Mouse (Mus musculus): ENCODE measurements around the gene Utp4. TPM values are rescaled to one million over a fixed set of nuclear protein-coding genes. Genes with fewer than 3 reads are reported as not detected.
"Not testable (repeated sequence)": the region's sequence is repeated elsewhere in the genome, so short reads cannot be mapped to it uniquely, and the experiment has no call there.

Utp4 gene
- polyA plus RNA-seq, 1 experiment from 2014 or later, result 79.2 TPM

- TF ChIP-seq CTCF (IDR thresholded peaks at IDR 0.05; ENCODE audit: low read depth), result no peak
- 62% methylated on average over 8 of the region's 8 CpGs for WGBS
- peak overlapping the region; percentile 54; the same call in 1 of the 2 replicates for H3K27ac ChIP-seq (ENCODE audit: low read depth)
These were observed 31.5 kb downstream of the Utp4 start for GRCm38 (mm10) chr8:106924904-106925349.

GRCm38 (mm10) chr8:106925446-106925845 is 32.0 kb downstream of the Utp4 start:
- H3K36me3 ChIP-seq (ENCODE audit: insufficient read depth), result peaks cover 31% of the 10 kb centered on the region
- 88% methylated on average over 4 of the region's 4 CpGs for WGBS
- H3K9me3 ChIP-seq (ENCODE audit: low read depth, low read length), result no peaks in the 10 kb centered on the region
- no peaks in the 10 kb centered on the region for H3K27me3 ChIP-seq (ENCODE audit: insufficient read depth, low read length)
- TF ChIP-seq CTCF (IDR thresholded peaks at IDR 0.05; ENCODE audit: low read depth), result no peak
- 0 out of 2 replicates have a peak, but pooled peaks cover 4% of the 10 kb centered on the region for H3K4me1 ChIP-seq (ENCODE audit: insufficient read depth)
- H3K4me3 ChIP-seq (ENCODE audit: low read depth, low read length), result no peak overlapping the region
- H3K27ac ChIP-seq (ENCODE audit: low read depth), result peak overlapping the region; percentile 21; the same call in 1 of the 2 replicates
- DNase-seq (no peak), ATAC-seq (ENCODE audit: insufficient read depth) (no peak)
- H3K9ac ChIP-seq, result no peak overlapping the region
- H3K4me2 ChIP-seq, result no peak overlapping the region

More at GRCm38 (mm10) chr8:106924904-106925349, 31.5 kb downstream of the Utp4 start:
- Histone ChIP-seq H3K4me1 (ENCODE audit: insufficient read depth) (0 out of 2 replicates have a peak, but pooled peaks cover 4% of the 10 kb centered on the region), H3K9me3 (ENCODE audit: low read depth, low read length) (no peaks in the 10 kb centered on the region), H3K4me2 (no peak overlapping the region), H3K9ac (no peak overlapping the region), H3K36me3 (ENCODE audit: insufficient read depth) (peaks cover 37% of the 10 kb centered on the region), H3K27me3 (ENCODE audit: insufficient read depth, low read length) (no peaks in the 10 kb centered on the region), H3K4me3 (ENCODE audit: low read depth, low read length) (no peak overlapping the region)
- ATAC-seq (ENCODE audit: insufficient read depth) (no peak), DNase-seq (peak; percentile 55)

- 0 out of 2 replicates have a peak, but pooled peaks cover 4% of the 10 kb centered on the region for H3K4me1 ChIP-seq (ENCODE audit: insufficient read depth)
- no peak overlapping the region for H3K4me2 ChIP-seq
- H3K4me3 ChIP-seq (ENCODE audit: low read depth, low read length), result no peak overlapping the region
- DNase-seq, result peak; percentile 50
- no peak for ATAC-seq (ENCODE audit: insufficient read depth)
- H3K36me3 ChIP-seq (ENCODE audit: insufficient read depth), result peaks cover 21% of the 10 kb centered on the region
- no peak overlapping the region for H3K9ac ChIP-seq
- 54% methylated on average over 4 of the region's 4 CpGs for WGBS
- no peak overlapping the region for H3K27ac ChIP-seq (ENCODE audit: low read depth)
- no peaks in the 10 kb centered on the region for H3K9me3 ChIP-seq (ENCODE audit: low read depth, low read length)
- no peaks in the 10 kb centered on the region for H3K27me3 ChIP-seq (ENCODE audit: insufficient read depth, low read length)
- TF ChIP-seq CTCF (IDR thresholded peaks at IDR 0.05; ENCODE audit: low read depth), result peak; percentile 60
These were observed 33.8 kb downstream of the Utp4 start for GRCm38 (mm10) chr8:106927247-106927646.

GRCm38 (mm10) chr8:106928182-106928581 is 34.7 kb downstream of the Utp4 start:
- not testable (repeated sequence) for H3K4me3 ChIP-seq (ENCODE audit: low read depth, low read length); H3K4me2 ChIP-seq; H3K9ac ChIP-seq; DNase-seq; H3K27me3 ChIP-seq (ENCODE audit: insufficient read depth, low read length); H3K4me1 ChIP-seq (ENCODE audit: insufficient read depth); ATAC-seq (ENCODE audit: insufficient read depth); H3K9me3 ChIP-seq (ENCODE audit: low read depth, low read length)
- Histone ChIP-seq H3K27ac (ENCODE audit: low read depth) (peak overlapping the region; percentile 92; the same call in 1 of the 2 replicates), H3K36me3 (ENCODE audit: insufficient read depth) (peaks cover 11% of the 10 kb centered on the region)
- 93% methylated on average over 10 of the region's 11 CpGs for WGBS

DNA sequence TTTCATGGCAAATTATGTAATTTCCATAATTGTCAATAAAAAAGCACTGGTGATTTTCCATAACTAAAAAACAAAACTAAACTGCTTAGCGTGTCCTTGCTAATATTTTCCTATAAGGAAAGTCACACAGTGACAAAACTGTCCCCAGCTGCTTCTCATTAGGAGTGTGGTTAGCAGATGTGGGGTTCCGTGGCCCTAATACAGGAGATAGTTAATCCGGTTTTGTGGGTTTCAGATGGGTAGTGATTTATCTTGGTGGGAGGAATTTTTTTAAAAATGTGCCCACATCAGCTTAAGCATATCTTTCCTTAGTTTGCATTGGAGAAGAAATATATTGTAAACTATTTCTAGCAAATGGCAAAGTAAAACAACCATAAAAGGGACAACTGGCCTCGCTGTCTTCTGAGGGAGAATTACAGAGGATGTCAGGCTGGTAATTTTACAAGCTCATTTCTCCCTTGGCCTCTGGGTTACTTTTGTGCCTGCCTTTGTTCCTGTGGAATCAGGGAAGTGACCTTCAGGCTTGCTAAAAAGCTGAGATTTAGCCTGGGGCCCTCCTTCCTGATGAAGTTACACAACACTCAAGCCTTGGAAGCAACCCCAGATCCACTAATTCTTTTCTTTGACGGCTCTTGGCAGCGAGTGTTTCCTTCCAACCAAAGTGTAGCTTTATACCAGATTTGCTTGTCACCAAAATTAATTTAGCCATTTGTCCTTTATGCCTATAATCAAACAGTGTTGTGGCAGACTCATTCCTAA is 35.9 kb downstream of the Utp4 start:
- Histone ChIP-seq H3K4me3 (ENCODE audit: low read depth, low read length) (no peak overlapping the region), H3K4me2 (peak overlapping the region; percentile 23; the same call in 1 of the 2 replicates), H3K27ac (ENCODE audit: low read depth) (peak overlapping the region; percentile 92), H3K9me3 (ENCODE audit: low read depth, low read length) (no peaks in the 10 kb centered on the region), H3K36me3 (ENCODE audit: insufficient read depth) (0 out of 2 replicates have a peak, but pooled peaks cover 5% of the 10 kb centered on the region), H3K9ac (no peak overlapping the region; the same call in 1 of the 2 replicates), H3K4me1 (ENCODE audit: insufficient read depth) (0 out of 2 replicates have a peak, but pooled peaks cover 4% of the 10 kb centered on the region), H3K27me3 (ENCODE audit: insufficient read depth, low read length) (no peaks in the 10 kb centered on the region)
- WGBS, result 24% methylated on average over 6 of the region's 6 CpGs
- DNase-seq, result peak; percentile 90
- TF ChIP-seq CTCF (IDR thresholded peaks at IDR 0.05; ENCODE audit: low read depth), result no peak
- peak; percentile 70 for ATAC-seq (ENCODE audit: insufficient read depth)

DNA sequence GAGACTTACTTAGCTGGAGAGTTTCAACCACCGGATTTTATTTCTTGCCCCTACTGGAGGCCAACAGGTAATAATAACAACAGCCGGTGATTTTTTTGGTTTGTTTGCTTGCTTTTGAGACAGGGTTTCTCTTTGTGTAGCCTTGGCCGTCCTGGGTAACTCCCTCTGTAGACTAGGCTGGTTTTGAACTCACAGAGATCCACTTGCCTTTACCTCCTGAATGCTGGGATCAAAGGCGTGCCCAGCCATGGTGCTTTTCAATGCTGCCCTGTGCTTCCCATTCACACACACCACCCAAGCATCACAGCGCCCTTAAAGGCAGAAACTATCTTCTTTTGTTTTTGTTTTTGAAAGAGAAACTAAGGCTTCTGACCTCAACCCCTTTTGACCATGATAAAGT is 36.5 kb downstream of the Utp4 start:
- Histone ChIP-seq H3K27me3 (ENCODE audit: insufficient read depth, low read length) (no peaks in the 10 kb centered on the region), H3K4me2 (peak overlapping the region; percentile 23; the same call in 1 of the 2 replicates), H3K9me3 (ENCODE audit: low read depth, low read length) (no peaks in the 10 kb centered on the region), H3K36me3 (ENCODE audit: insufficient read depth) (no peaks in the 10 kb centered on the region), H3K9ac (no peak overlapping the region), H3K4me3 (ENCODE audit: low read depth, low read length) (no peak overlapping the region), H3K4me1 (ENCODE audit: insufficient read depth) (0 out of 2 replicates have a peak, but pooled peaks cover 4% of the 10 kb centered on the region), H3K27ac (ENCODE audit: low read depth) (peak overlapping the region; percentile 92)
- no peak for TF ChIP-seq CTCF (IDR thresholded peaks at IDR 0.05; ENCODE audit: low read depth)
- DNase-seq (no peak), ATAC-seq (ENCODE audit: insufficient read depth) (no peak; the same call in 1 of the 2 replicates)
- 55% methylated on average over 5 of the region's 5 CpGs for WGBS
